Mouse (Mus musculus) CH12.LX (cell line): ENCODE results near the gene Gm12185. TPM values are rescaled to one million over a fixed set of nuclear protein-coding genes. Genes with fewer than 3 reads are reported as not detected.
"Not testable (repeated sequence)": the region's sequence is repeated elsewhere in the genome, so short reads cannot be mapped to it uniquely, and the experiment has no call there.

Source experiments
- DNase-seq: peaks from one replicate; pipeline ENCODE4 v3.0.0-alpha.2; 2013; ENCODE audit errors: extremely low read depth
- H3K27ac ChIP-seq: 2 replicates; pipeline ENCODE4 v1.5.1; 2012; ENCODE audit warnings: low read depth, mild to moderate bottlenecking, control low read depth, moderate library complexity; ENCODE audit not compliant: insufficient read depth
- H3K27me3 ChIP-seq: replicated peaks from 2 replicates; pipeline ENCODE3; 2012; ENCODE audit warnings: inconsistent platforms
- H3K36me3 ChIP-seq, 2 experiments: replicated peaks in 1 of 2; 2 replicates each; pipeline versions ENCODE3 to v1.6.1; 2012; ENCODE audit warnings: inconsistent platforms in 1 of 2, low read length in 1 of 2, mild to moderate bottlenecking in 1 of 2, mixed read lengths in 1 of 2, moderate library complexity in 1 of 2; ENCODE audit not compliant: control insufficient read depth in 1 of 2, insufficient read depth in 1 of 2
- H3K4me1 ChIP-seq, 2 experiments: 2 replicates each; pipeline ENCODE4 v1.6.1; 2012; ENCODE audit warnings: inconsistent platforms in 1 of 2, moderate library complexity in 1 of 2; ENCODE audit not compliant: insufficient read depth in 2 of 2, control insufficient read depth in 1 of 2
- H3K4me2 ChIP-seq: 2 replicates; pipeline ENCODE4 v1.6.1; 2012; ENCODE audit warnings: low read depth, mild to moderate bottlenecking, control low read depth; ENCODE audit not compliant: poor library complexity, insufficient read depth, severe bottlenecking
- H3K4me3 ChIP-seq, 3 experiments: fragments of 150-350 bp in 1 of 3; sonication (generic) in 1 of 3; replicated peaks in 1 of 3; 2 replicates each; pipeline versions ENCODE3 to v1.5.1; 2011 to 2012; ENCODE audit warnings: low read depth in 2 of 3, low read length in 2 of 3, mild to moderate bottlenecking in 2 of 3, moderate library complexity in 2 of 3, control low read depth in 1 of 3, improper control_type of control experiment in 1 of 3, inconsistent platforms in 1 of 3, mixed read lengths in 1 of 3; ENCODE audit not compliant: poor library complexity in 1 of 3
- H3K79me2 ChIP-seq: replicated peaks from 2 replicates; pipeline ENCODE4 v1.6.1; 2012; ENCODE audit warnings: mild to moderate bottlenecking, moderate library complexity; ENCODE audit not compliant: control insufficient read depth, poor library complexity, insufficient read depth, severe bottlenecking; ENCODE audit errors: extremely low read depth
- H3K9ac ChIP-seq: 2 replicates; pipeline ENCODE4 v1.6.1; 2012; ENCODE audit warnings: low read depth, mild to moderate bottlenecking, control low read depth, moderate library complexity; ENCODE audit not compliant: insufficient read depth
- H3K9me3 ChIP-seq: replicated peaks from 2 replicates; pipeline ENCODE3; 2012; ENCODE audit warnings: low read length, inconsistent platforms, mixed read lengths
- dilution Hi-C: fragments of 300-500 bp; cut with MboI; formaldehyde crosslinking; loops from 2 replicates; pipeline ENCODE4 v1.14.3; 2020; ENCODE audit warnings: low sequenced_read_pairs; ENCODE audit not compliant: extremely low pct_unique_long_range_greater_than_20kb, extremely low pct_ligation_motif_present
- in situ Hi-C: fragments of 300-500 bp; cut with MboI; formaldehyde crosslinking; loops from 3 replicates; pipeline ENCODE4 v1.14.3; 2019; ENCODE audit warnings: low sequenced_read_pairs, low pct_ligation_motif_present, low pct_unique_long_range_greater_than_20kb, mixed read lengths
- polyA plus RNA-seq: library from polyadenylated mRNA; unstranded; fragments of >175 nt; gene quantifications from 2 replicates; pipeline ENCODE4 v1.2.1, GENCODE M21; 2012; ENCODE audit warnings: low read depth; ENCODE audit not compliant: insufficient read length
- total RNA-seq, 2 experiments: library from RNA; depleted of rRNA; stranded (reverse); fragments of 300-350 nt in 1 of 2; fragments of >200 nt in 1 of 2; gene quantifications; 2 replicates each; pipeline ENCODE4 v1.2.3; 2012 to 2014

The Gm12185 gene
- total and polyA plus RNA-seq, 3 experiments, result 0.04 to 0.50 TPM; not detected in 1

DNA sequence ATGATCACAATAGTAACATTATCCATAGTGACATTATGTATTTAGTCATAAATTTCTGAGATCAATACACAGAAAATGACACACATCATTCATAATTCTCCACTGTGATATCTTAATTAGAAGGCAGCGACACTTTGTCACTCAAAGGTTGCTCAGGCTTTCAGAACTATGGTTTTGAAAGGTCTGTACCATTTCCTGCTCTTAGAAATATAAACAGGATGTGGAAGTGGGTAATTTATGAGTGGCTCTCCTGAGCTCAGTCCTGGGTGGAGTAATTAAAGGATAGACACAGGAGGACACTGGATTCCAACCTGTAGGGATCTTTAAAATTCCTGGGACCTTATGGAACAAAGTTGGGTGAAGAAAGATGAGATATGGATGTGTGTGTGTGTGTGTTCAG, 58.6 kb downstream of the Gm12185 start:
- H3K27ac ChIP-seq, result not testable (repeated sequence)

GRCm38 (mm10) chr11:48928068-48928467, 64.0 kb downstream of the Gm12185 start:
- H3K4me1 ChIP-seq, result peaks cover 0 to 20% of the 10 kb centered on the region in 2 experiments; a peak in 2 of 4 replicates
- dilution Hi-C loops, H3K27me3 ChIP-seq, in situ Hi-C loops, H3K9ac ChIP-seq, H3K36me3 ChIP-seq, H3K4me2 ChIP-seq, H3K9me3 ChIP-seq, H3K4me3 ChIP-seq, DNase-seq, H3K79me2 ChIP-seq, H3K27ac ChIP-seq: not testable (repeated sequence)

More for the DNA sequence above, 58.6 kb downstream of the Gm12185 start:
- DNase-seq, H3K9me3 ChIP-seq, H3K27me3 ChIP-seq, H3K9ac ChIP-seq, H3K4me2 ChIP-seq, H3K4me1 ChIP-seq, in situ Hi-C loops, H3K79me2 ChIP-seq, H3K36me3 ChIP-seq, H3K4me3 ChIP-seq, dilution Hi-C loops: not testable (repeated sequence)

DNA sequence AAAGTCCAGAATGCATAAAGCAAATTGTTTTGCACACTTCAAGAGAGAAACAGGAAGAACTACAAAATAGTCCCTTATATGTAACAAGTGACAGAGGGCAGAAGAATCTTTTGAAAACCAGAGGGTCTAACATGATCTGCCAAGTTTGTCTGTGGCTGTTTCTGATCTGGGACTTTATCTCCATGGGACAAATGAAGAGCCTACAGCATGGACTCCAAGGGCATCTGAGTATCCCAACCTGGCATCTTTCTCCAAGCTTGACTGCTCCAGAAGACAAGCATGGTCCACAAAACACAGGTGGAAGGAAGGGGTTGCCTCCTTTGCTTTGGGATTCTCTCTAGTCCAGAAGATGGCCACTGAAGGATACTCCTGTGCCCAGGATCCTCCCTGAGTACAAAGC, 65.6 kb downstream of the Gm12185 start:
- H3K4me2 ChIP-seq, dilution Hi-C loops, in situ Hi-C loops, H3K79me2 ChIP-seq, H3K36me3 ChIP-seq, H3K9ac ChIP-seq, H3K9me3 ChIP-seq, H3K4me3 ChIP-seq, H3K27ac ChIP-seq, DNase-seq, H3K27me3 ChIP-seq: not testable (repeated sequence)
- peaks cover 0 to 20% of the 10 kb centered on the region in 2 experiments; a peak in 2 of 4 replicates for H3K4me1 ChIP-seq

GRCm38 (mm10) chr11:48923818-48924217, 68.2 kb downstream of the Gm12185 start:
- dilution Hi-C loops, H3K27me3 ChIP-seq, H3K79me2 ChIP-seq, H3K4me2 ChIP-seq, H3K4me3 ChIP-seq, H3K9ac ChIP-seq, in situ Hi-C loops, DNase-seq, H3K9me3 ChIP-seq, H3K36me3 ChIP-seq, H3K27ac ChIP-seq: not testable (repeated sequence)
- H3K4me1 ChIP-seq, result peaks cover 3 to 24% of the 10 kb centered on the region in 2 experiments; a peak in 3 of 4 replicates
